Mouse (Mus musculus) liver, postnatal 0 days (tissue): ENCODE data around the gene 4930470P17Rik.

Source experiments
- CTCF ChIP-seq: sonication (generic); IDR thresholded peaks from 2 replicates; pipeline ENCODE4 v1.5.1; 2016; ENCODE audit warnings: antibody characterized with exemption, low read depth
- EP300 ChIP-seq: IDR thresholded peaks from 2 replicates; pipeline ENCODE4 v1.6.1; 2016; ENCODE audit warnings: antibody characterized with exemption, low read depth, mild to moderate bottlenecking

DNA sequence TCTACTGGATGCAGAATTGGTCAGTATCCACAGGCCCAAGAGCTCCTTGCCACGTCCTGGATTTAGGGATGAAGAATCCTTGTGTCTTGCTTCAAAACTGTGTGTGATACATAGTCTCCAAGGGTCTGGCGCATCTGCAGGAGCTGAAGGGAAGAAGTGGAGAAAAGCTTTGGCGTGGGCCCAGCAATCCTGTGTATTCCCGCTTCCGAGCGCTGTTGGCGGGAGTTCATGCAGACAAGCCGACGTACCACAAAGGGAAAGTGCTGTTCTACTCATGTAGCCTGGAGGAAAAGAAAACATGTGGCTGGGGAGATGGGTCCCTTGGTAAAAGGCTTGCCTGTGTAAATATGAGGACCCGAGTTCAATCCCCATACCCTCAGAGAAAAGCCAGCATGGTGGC, 22.3 kb downstream of the 4930470P17Rik start:
- TF ChIP-seq CTCF (no peak), EP300 (no peak)
